In the genomic region with DNA sequence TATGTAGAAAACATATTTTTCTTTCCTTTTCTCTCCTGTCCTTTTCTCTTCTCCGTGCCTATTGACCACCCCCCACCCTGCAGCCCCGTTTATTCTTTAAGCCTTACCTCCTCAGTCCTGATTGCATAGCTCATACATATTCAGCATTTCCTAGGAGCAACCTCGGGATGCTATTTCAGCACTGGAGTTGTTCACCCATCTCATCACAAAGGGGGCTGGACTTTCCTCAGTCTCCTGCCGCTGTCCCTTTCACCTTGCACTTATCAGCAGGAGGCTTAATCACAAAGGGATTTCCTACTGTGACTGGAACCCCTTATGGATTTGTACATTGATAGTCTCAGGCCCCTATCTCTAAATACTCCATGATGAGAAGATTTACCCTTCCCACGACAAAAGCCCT, we compare ENCODE assay signal across 21 mouse cellular contexts. TPM values are rescaled to one million over a fixed set of nuclear protein-coding genes. Genes with fewer than 3 reads are reported as not detected.
DNase-seq lines count a peak whose midpoint lies in the region; ATAC-seq lines count a peak whose summit lies in the region.
"Had no signal": no experiment of that assay in that cellular context is flagged by ENCODE, and none has a peak within 500 bp of the region (broad histone marks: within the 10 kb centered on the region; RNA-seq: fewer than 3 reads in every experiment).

No protein-coding gene starts in this region.

- WGBS in forebrain, embryonic 10.5 days: 0% methylated on average over 5 of the region's 5 CpGs
- WGBS in forebrain, embryonic 16.5 days: under 1% methylated on average over 5 of the region's 5 CpGs
- 1% methylated on average over 5 of the region's 5 CpGs for WGBS in midbrain, embryonic 12.5 days
- 5% methylated on average over 5 of the region's 5 CpGs for WGBS in midbrain, embryonic 16.5 days
- WGBS in forebrain, embryonic 15.5 days: under 1% methylated on average over 5 of the region's 5 CpGs

- DNase-seq in forebrain, embryonic 10.5 days (ENCODE audit: extremely low spot score, low spot score): no peak
- peak; percentile 58 for DNase-seq in ES-CJ7 (ENCODE audit: low read depth, low spot score)
- no peak for DNase-seq in yolk sac, embryonic 10.5 days (ENCODE audit: low spot score)
- DNase-seq: cerebellum, adult 2 months; cerebellum, postnatal 36 days; heart, postnatal 36 days; kidney, adult 2 months; kidney, postnatal 14 days; left cerebral cortex, postnatal 4 days; liver; right cerebral cortex, postnatal 4 days; thymus, postnatal 14 days had no signal

- peak overlapping the region; percentile 45 for H3K27ac ChIP-seq in forebrain, embryonic 10.5 days
- no peak overlapping the region for H3K27ac ChIP-seq in forebrain, embryonic 16.5 days (ENCODE audit: low read length)
- peak overlapping the region; percentile 60 for H3K27ac ChIP-seq in midbrain, embryonic 12.5 days (replicated peaks)
- no peak overlapping the region for H3K27ac ChIP-seq in midbrain, embryonic 16.5 days (ENCODE audit: low read length)
- 0 out of 2 replicates have a peak overlapping the region, but pooled peaks have one; percentile 0 for H3K27ac ChIP-seq in forebrain, embryonic 15.5 days (replicated peaks)
- H3K27ac ChIP-seq: embryonic facial prominence, embryonic 10.5 days; stomach, postnatal 0 days had no signal

- H3K9me3 ChIP-seq in forebrain, embryonic 10.5 days: no peaks in the 10 kb centered on the region
- H3K9me3 ChIP-seq in forebrain, embryonic 16.5 days (ENCODE audit: control insufficient read depth, low read length): no peaks in the 10 kb centered on the region
- H3K9me3 ChIP-seq in midbrain, embryonic 12.5 days: no peaks in the 10 kb centered on the region
- H3K9me3 ChIP-seq in midbrain, embryonic 16.5 days (replicated peaks; ENCODE audit: control insufficient read depth, low read length, poor library complexity, severe bottlenecking): no peaks in the 10 kb centered on the region
- H3K9me3 ChIP-seq in forebrain, embryonic 15.5 days: no peaks in the 10 kb centered on the region
- H3K9me3 ChIP-seq: embryonic facial prominence, embryonic 10.5 days had no signal

- ATAC-seq in forebrain, embryonic 16.5 days: no peak
- no peak for ATAC-seq in midbrain, embryonic 12.5 days (ENCODE audit: low FRiP score, low read depth)
- no peak for ATAC-seq in midbrain, embryonic 16.5 days
- ATAC-seq in forebrain, embryonic 15.5 days (replicated peaks): no peak
- ATAC-seq: CD4-positive, CD25-positive, alpha-beta regulatory T cell, adult 4 months; inflammation-experienced regulatory T-cells, adult 6 months; lung, postnatal 0 days had no signal

- H3K4me1 ChIP-seq in forebrain, embryonic 10.5 days: peaks cover 68% of the 10 kb centered on the region
- H3K4me1 ChIP-seq in forebrain, embryonic 16.5 days (replicated peaks; ENCODE audit: control insufficient read depth, insufficient read depth, low read length): peaks cover 46% of the 10 kb centered on the region
- peaks cover 61% of the 10 kb centered on the region for H3K4me1 ChIP-seq in midbrain, embryonic 12.5 days
- peaks cover 21% of the 10 kb centered on the region for H3K4me1 ChIP-seq in midbrain, embryonic 16.5 days (ENCODE audit: control insufficient read depth, insufficient read depth, low read length)
- H3K4me1 ChIP-seq in forebrain, embryonic 15.5 days: peaks cover 54% of the 10 kb centered on the region

- H3K27me3 ChIP-seq in forebrain, embryonic 10.5 days (ENCODE audit: poor library complexity, severe bottlenecking): peaks cover 89% of the 10 kb centered on the region
- H3K27me3 ChIP-seq in forebrain, embryonic 16.5 days (replicated peaks; ENCODE audit: control insufficient read depth, insufficient read depth, low read length): no peaks in the 10 kb centered on the region
- peaks cover 81% of the 10 kb centered on the region for H3K27me3 ChIP-seq in midbrain, embryonic 12.5 days
- H3K27me3 ChIP-seq in midbrain, embryonic 16.5 days (ENCODE audit: control insufficient read depth, insufficient read depth, low read depth, low read length): peaks cover 2% of the 10 kb centered on the region; the same call in 1 of the 2 replicates
- no peaks in the 10 kb centered on the region for H3K27me3 ChIP-seq in forebrain, embryonic 15.5 days

- H3K4me2 ChIP-seq in forebrain, embryonic 16.5 days (ENCODE audit: low read length): no peak overlapping the region
- H3K4me2 ChIP-seq in midbrain, embryonic 12.5 days (replicated peaks): peak overlapping the region; percentile 18
- no peak overlapping the region for H3K4me2 ChIP-seq in midbrain, embryonic 16.5 days (ENCODE audit: low read length)
- no peak overlapping the region for H3K4me2 ChIP-seq in forebrain, embryonic 15.5 days (replicated peaks)

- H3K9ac ChIP-seq in forebrain, embryonic 16.5 days (replicated peaks; ENCODE audit: low read depth, low read length): no peak overlapping the region
- no peak overlapping the region for H3K9ac ChIP-seq in midbrain, embryonic 12.5 days (replicated peaks)
- no peak overlapping the region for H3K9ac ChIP-seq in midbrain, embryonic 16.5 days (ENCODE audit: low read depth, low read length)
- H3K9ac ChIP-seq in forebrain, embryonic 15.5 days (replicated peaks): no peak overlapping the region

- H3K36me3 ChIP-seq in forebrain, embryonic 10.5 days (replicated peaks): no peaks in the 10 kb centered on the region
- H3K36me3 ChIP-seq in forebrain, embryonic 16.5 days (ENCODE audit: control insufficient read depth, insufficient read depth): no peaks in the 10 kb centered on the region
- no peaks in the 10 kb centered on the region for H3K36me3 ChIP-seq in midbrain, embryonic 12.5 days
- H3K36me3 ChIP-seq in midbrain, embryonic 16.5 days (ENCODE audit: control insufficient read depth, insufficient read depth, low read length): no peaks in the 10 kb centered on the region
- H3K36me3 ChIP-seq in forebrain, embryonic 15.5 days: no peaks in the 10 kb centered on the region
- H3K36me3 ChIP-seq: embryonic facial prominence, embryonic 10.5 days had no signal

- peak overlapping the region; percentile 6; the same call in 1 of the 2 replicates for H3K4me3 ChIP-seq in forebrain, embryonic 10.5 days
- H3K4me3 ChIP-seq in forebrain, embryonic 16.5 days (replicated peaks; ENCODE audit: low read length): no peak overlapping the region
- H3K4me3 ChIP-seq in midbrain, embryonic 12.5 days: no peak overlapping the region
- no peak overlapping the region for H3K4me3 ChIP-seq in midbrain, embryonic 16.5 days (ENCODE audit: low read depth, low read length)
- H3K4me3 ChIP-seq in forebrain, embryonic 15.5 days: no peak overlapping the region
- H3K4me3 ChIP-seq: embryonic facial prominence, embryonic 10.5 days had no signal

RNA-seq across cellular contexts. Expression of gene Robo3, which starts 19.4 kb away (rescaled TPM):
- 3.9 and 5.5 TPM in 2 replicates for polyA plus RNA-seq in forebrain, embryonic 10.5 days (2016; fragmentation: Nextera tagmentation; extraction: Ambion mirVana)
- polyA plus RNA-seq in forebrain, embryonic 16.5 days (2015; fragmentation: Nextera tagmentation; extraction: Ambion mirVana): 1.1 and 3.3 TPM in 2 replicates
- 52.2 and 65.0 TPM in 2 replicates for polyA plus RNA-seq in midbrain, embryonic 12.5 days (2016; fragmentation: Nextera tagmentation; extraction: Ambion mirVana)
- polyA plus RNA-seq in midbrain, embryonic 16.5 days (2015; fragmentation: Nextera tagmentation; extraction: Ambion mirVana): 4.2 and 17.6 TPM in 2 replicates
- polyA plus RNA-seq in forebrain, embryonic 15.5 days (2015; fragmentation: Nextera tagmentation; extraction: Ambion mirVana): 1.6 and 3.1 TPM in 2 replicates
- polyA plus RNA-seq: CD4-positive, CD25-positive, alpha-beta regulatory T cell, adult 4 months; inflammation-experienced regulatory T-cells, adult 6 months had no signal

RNA-seq across cellular contexts. Expression of gene Msantd2, which starts 36.7 kb away (rescaled TPM):
- 34.4 and 35.4 TPM in 2 replicates for polyA plus RNA-seq in forebrain, embryonic 10.5 days (2016; fragmentation: Nextera tagmentation; extraction: Ambion mirVana)
- polyA plus RNA-seq in forebrain, embryonic 16.5 days (2015; fragmentation: Nextera tagmentation; extraction: Ambion mirVana): 34.0 and 34.8 TPM in 2 replicates
- polyA plus RNA-seq in midbrain, embryonic 12.5 days (2016; fragmentation: Nextera tagmentation; extraction: Ambion mirVana): 45.7 and 53.3 TPM in 2 replicates
- polyA plus RNA-seq in midbrain, embryonic 16.5 days (2015; fragmentation: Nextera tagmentation; extraction: Ambion mirVana): 34.8 and 35.0 TPM in 2 replicates
- 34.1 and 34.7 TPM in 2 replicates for polyA plus RNA-seq in forebrain, embryonic 15.5 days (2015; fragmentation: Nextera tagmentation; extraction: Ambion mirVana)

RNA-seq across cellular contexts. Expression of gene Robo4, which starts 50.7 kb away (rescaled TPM):
- polyA plus RNA-seq in forebrain, embryonic 10.5 days (2016; fragmentation: Nextera tagmentation; extraction: Ambion mirVana): 4.8 and 6.8 TPM in 2 replicates
- polyA plus RNA-seq in forebrain, embryonic 16.5 days (2015; fragmentation: Nextera tagmentation; extraction: Ambion mirVana): 4.5 and 4.6 TPM in 2 replicates
- polyA plus RNA-seq in midbrain, embryonic 12.5 days (2016; fragmentation: Nextera tagmentation; extraction: Ambion mirVana): 6.1 and 6.2 TPM in 2 replicates
- polyA plus RNA-seq in midbrain, embryonic 16.5 days (2015; fragmentation: Nextera tagmentation; extraction: Ambion mirVana): 4.2 and 5.5 TPM in 2 replicates
- 3.3 and 4.2 TPM in 2 replicates for polyA plus RNA-seq in forebrain, embryonic 15.5 days (2015; fragmentation: Nextera tagmentation; extraction: Ambion mirVana)
- polyA plus RNA-seq: CD4-positive, CD25-positive, alpha-beta regulatory T cell, adult 4 months; inflammation-experienced regulatory T-cells, adult 6 months had no signal

Comparison
In these comparisons a context has a peak if more than half of its experiments do, and no peak if none do; other contexts are left out.
1. H3K27ac ChIP-seq: peak in forebrain, embryonic 10.5 days (single experiment), midbrain, embryonic 12.5 days (single experiment) and forebrain, embryonic 15.5 days (single experiment); none in forebrain, embryonic 16.5 days (single experiment) and midbrain, embryonic 16.5 days (single experiment).